Mouse (Mus musculus) lung, postnatal 25 days (tissue): Measurements from ENCODE around the gene C3.

ENCODE experiments used
- DNase-seq: peaks from one replicate; pipeline ENCODE4 v3.0.0; 2022; ENCODE audit warnings: low spot score

Gene C3

DNA sequence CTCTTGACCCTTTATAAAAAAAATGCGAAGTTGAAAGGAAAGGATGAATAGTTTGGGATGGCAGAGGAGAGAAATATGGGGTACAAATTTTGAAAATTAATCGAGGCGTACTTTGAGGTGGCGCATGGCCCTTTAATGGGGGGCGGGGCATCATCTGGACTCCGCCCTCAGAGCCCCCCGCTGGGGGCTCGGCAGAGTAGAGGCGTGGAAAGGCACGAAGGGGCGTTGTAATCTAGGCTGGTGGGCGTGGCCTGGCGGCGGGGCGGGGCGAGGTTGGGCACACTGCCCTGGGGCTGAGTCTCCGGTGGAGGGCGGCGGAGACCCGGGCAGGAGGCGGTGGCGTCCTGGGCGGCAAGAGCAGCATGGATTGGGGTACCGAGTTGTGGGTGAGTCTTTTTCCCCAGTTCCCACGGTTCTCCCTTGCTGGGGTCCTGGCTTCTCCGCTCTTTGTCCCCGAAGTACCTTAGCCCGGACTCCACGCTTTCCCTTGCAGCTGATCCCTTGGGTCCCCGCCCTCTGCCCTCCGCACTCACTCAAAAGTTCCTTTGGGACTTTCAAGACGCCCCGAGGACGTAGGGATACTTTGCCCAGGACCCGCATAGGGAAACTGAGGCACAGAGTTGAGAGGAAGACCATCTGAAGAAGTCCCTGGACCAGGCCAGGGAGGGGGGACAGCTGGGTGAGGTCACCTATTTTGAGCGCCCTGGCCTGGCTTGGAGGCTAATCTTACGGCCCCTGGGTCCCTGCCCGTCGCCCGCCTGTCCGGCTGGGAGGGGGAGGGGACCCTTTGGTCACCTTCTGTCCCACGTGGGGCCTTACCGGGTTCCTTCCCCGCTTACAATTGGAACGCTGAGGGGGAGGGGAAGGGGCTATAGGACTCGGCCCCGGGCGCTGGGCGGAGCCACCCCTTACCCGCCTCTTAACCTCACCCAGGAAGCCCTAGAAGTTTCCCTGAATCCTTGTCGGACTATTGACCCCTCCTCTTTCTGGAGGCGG, 21.5 kb upstream of the C3 start, which contains the start of gene Trip10:
Trip10 (plus strand) TSS at position 270 of the 996 bp plus-strand sequence.
- peak; percentile 96 for DNase-seq

DNA sequence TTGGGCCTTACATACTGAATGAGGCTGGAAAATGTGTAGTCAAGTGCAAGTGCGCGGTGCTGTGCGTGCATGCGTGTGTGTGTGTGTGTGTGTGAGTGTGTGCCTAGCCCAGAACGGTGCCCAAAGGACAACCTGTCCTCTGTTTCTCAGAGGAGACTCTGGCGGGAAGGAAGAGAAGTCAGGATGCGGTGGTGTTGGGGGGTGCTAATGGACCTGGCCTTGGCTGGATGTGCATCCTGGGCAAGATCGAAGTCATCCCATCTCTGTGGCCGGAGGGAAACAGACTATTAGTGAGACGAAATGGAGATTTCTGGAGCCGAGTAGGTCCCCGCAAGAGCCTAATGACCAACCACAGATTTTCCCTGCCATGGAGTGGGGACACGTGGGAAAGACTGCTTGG, 20.8 kb upstream of the C3 start:
- DNase-seq = no peak

DNA sequence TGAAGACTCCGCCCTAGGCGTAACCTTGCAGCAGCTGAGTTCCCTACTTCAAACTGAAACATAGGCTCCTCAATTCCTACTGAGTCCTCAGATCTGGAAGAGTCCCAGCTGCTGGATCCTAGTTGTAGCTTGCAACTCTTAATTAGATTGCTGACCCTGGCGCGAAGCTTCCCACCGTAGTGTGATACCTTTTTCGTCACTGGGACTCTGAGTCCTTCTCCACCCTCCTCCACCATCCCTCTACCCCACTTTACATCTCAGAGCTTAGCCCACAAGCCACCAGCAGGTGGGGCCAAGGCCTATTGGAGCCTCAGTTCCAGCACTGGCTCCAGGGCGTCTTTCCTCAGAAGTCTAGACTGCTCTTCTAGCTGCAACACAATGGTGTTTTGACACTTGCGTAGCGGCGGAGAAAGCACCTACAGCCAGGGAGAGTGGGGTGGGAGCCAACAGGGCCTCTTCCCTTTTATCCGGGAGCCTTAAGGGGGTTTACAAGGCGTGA, 20.3 kb upstream of the C3 start, which contains the start of gene Gpr108:
Gpr108 (minus strand) TSS at position 246 of the 499 bp plus-strand sequence.
- peak; percentile 93 for DNase-seq

- DNase-seq = peak; percentile 99
These were observed 19.7 kb upstream of the C3 start for GRCm38 (mm10) chr17:57247393-57248200.

DNA sequence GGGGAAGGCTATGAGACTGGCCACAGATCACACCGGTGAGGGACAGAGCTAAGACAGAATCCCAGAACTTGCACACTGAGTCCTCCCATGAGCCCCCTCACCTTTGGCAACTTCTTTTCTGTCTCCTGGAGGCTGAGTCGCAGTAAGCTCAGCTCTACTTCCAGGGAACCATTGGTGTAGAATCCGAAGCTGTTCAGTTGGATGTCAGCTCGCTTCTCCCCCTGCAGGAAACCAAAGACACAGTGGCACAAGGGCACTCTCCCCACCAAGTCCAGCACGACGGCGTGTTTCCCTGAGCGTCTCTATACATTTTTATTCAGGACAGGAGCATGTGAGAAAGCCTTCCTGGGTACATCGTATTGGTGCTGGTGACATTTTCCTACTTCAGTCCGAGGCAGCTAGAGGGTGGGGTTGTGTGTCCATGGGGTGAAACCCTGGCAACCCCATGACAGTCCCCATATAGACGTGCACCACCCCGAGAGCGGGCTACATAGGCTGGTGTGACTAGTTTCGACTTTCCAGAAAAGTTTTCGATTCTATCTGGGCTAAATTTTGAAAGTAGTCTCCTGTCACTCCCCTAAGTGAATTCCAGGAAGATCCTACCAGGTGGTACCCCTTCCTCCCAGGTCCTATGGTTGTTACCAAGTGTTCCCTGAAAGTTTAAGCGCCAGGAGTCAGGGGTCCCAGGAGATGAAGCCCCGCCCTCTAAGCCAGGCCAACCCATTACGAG, 18.9 kb upstream of the C3 start:
- no peak for DNase-seq

- no peak for DNase-seq
These were observed 17.5 kb upstream of the C3 start for GRCm38 (mm10) chr17:57245311-57245929.

- no peak for DNase-seq
These were observed 15.9 kb upstream of the C3 start for GRCm38 (mm10) chr17:57243650-57244370.

GRCm38 (mm10) chr17:57237181-57237580, 9.2 kb upstream of the C3 start:
- DNase-seq = no peak

- DNase-seq = no peak
These were observed 7.9 kb upstream of the C3 start for GRCm38 (mm10) chr17:57235803-57236202.

- no peak for DNase-seq
These were observed 6.5 kb upstream of the C3 start for GRCm38 (mm10) chr17:57234254-57234928.

DNA sequence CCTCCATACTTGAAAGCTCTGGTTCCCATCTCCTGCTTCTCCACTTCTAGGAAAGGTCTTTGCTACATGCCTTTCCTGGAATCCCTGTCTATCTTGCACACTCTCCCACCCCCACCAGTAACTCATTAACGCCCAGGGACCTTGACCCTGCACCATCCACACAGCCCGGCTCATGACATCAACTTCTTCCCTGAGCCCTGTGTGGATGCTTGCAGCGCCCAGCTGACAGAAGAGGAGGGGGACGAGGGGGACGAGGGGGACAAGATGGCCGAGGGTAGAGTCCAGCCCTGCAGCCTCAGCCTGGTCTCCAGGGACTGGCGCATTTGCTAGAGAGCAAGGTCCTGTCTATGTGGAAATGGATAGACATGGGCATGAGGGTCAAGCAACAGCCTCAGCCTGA, 5.1 kb upstream of the C3 start:
- no peak for DNase-seq

GRCm38 (mm10) chr17:57232200-57232599, 4.3 kb upstream of the C3 start:
- DNase-seq = no peak

GRCm38 (mm10) chr17:57231321-57231771, 3.4 kb upstream of the C3 start:
- DNase-seq = peak; percentile 38

GRCm38 (mm10) chr17:57230728-57231125, 2.8 kb upstream of the C3 start:
- peak; percentile 60 for DNase-seq

DNA sequence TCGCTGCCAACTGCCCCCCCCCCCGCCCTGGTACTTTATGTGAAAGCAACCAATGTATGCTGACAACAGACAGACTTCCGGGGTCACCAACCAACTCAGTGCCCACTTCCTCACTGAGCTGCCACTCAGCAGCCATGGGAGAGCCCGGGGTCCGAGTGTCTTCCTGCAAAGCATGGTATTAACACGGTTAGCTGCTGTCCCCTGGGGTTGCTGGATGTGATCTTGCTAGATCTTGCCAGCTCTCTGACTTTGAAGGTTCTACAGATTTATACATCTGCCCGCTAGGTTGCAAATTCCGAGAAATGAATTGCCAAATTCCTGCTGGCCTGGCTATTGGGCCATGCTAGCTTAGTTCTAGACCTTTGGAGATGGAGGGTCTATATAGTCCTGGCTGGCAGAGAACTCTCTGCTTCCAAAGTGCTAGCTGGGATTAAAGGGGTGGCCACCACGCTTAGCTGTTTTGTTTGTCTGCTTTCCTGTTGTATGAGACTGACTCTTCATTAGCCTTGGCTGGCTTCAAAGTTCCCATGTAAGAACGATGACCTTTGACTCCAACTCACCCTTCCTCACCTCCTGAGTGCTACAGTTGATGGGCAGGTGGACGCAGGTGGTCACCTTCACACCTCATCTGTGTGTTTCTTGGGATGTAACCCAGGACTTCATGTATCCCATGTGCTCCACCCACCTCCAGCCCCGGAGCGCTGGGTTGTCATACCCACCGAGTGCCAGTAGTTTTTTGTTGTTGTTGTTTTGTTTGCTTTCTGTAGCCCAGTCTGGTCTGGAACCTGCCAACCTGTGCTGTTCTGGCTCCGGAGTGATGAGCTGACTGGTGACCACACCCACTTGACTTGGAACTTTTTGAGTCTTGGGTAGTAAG, 2.2 kb upstream of the C3 start:
- no peak for DNase-seq

DNA sequence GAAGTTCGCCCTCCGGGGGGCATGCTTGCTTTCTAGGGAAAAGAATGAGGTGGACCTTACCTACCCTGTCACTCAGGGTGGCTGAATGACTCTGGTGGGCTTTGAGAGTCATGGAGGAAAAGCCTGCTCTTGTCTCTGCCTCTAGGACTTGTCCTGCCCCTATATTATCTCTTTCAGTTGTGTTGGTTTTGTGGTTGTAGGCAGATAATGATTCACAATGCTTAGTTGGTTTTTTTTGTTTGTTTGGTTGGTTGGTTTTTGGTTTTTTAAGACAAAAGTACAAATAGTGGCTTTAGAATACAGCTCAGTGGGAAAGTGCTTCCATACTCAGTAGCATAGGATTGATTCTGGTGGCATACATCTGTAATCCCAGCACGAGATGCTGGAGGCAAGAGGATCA, 937 bp upstream of the C3 start:
- no peak for DNase-seq

DNA sequence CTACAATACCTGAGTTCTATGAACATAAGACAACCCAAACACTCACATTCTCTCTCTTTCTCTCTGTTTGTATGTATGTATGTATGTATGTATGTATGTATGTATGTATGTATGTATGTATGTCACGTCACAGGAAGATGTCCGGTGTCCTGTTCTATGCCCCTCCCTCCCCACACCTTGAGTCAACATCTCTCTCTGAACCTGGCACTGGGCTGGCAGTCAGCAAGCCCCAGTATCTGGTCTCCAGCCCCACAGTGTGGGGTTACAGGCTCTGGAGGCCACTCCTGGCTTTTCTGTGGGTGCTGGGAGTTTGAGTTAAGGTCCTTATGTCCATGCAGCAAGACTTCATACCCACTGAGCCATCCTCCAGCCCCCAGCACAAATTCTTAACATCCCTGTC, 468 bp downstream of the C3 start:
- DNase-seq = no peak

DNA sequence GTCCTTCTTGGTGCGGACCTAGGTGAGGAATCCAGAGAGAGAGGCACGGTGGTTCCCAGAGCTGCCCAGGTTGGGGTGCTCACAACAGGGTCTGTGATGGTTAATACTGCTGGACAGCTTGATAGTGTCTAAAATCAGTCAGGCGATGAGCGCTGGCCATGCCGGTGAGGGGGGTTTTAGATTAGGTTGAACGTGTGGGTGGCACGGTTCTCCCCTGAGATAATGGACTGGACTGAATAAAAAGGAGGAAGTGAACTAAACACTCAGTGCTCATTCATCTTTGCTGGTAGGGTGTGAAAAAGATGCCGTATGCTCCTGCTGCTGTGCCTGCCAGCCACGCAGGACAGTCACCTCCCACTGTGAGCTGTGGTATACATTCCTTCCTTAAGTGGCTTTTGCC, 4.6 kb downstream of the C3 start:
- no peak for DNase-seq

- no peak for DNase-seq
These were observed 6.0 kb downstream of the C3 start for GRCm38 (mm10) chr17:57221911-57222310.
